Mouse (Mus musculus): Measurements from ENCODE around the gene Tpra1. TPM values are rescaled to one million over a fixed set of nuclear protein-coding genes. Genes with fewer than 3 reads are reported as not detected.

The Tpra1 gene
- polyA plus RNA-seq, 1 experiment = 98.9 TPM

- peaks cover 12% of the 10 kb centered on the region; the same call in 1 of the 2 replicates for H3K4me1 ChIP-seq (ENCODE audit: control insufficient read depth, insufficient read depth, low read length)
- H3K4me3 ChIP-seq (ENCODE audit: insufficient read depth, low read length) = no peak overlapping the region
- no peak overlapping the region for H3K27ac ChIP-seq (ENCODE audit: insufficient read depth, low read length)
- no peak for TF ChIP-seq CTCF (IDR thresholded peaks at IDR 0.05; ENCODE audit: extremely low read depth, insufficient read depth, low read length)
- TF ChIP-seq POLR2A (IDR thresholded peaks at IDR 0.05; ENCODE audit: extremely low read depth, insufficient read depth, low read length) = no peak
Measured at GRCm38 (mm10) chr6:88934132-88934531, 32.1 kb downstream of the Tpra1 start.

- H3K4me1 ChIP-seq (ENCODE audit: control insufficient read depth, insufficient read depth, low read length) = peaks cover 12% of the 10 kb centered on the region; the same call in 1 of the 2 replicates
- no peak overlapping the region for H3K27ac ChIP-seq (ENCODE audit: insufficient read depth, low read length)
- TF ChIP-seq POLR2A (IDR thresholded peaks at IDR 0.05; ENCODE audit: extremely low read depth, insufficient read depth, low read length) (no peak), CTCF (IDR thresholded peaks at IDR 0.05; ENCODE audit: extremely low read depth, insufficient read depth, low read length) (no peak)
- no peak overlapping the region for H3K4me3 ChIP-seq (ENCODE audit: insufficient read depth, low read length)
Measured at GRCm38 (mm10) chr6:88934816-88935215, 32.8 kb downstream of the Tpra1 start.

GRCm38 (mm10) chr6:88935735-88936276 is 33.8 kb downstream of the Tpra1 start:
- H3K4me1 ChIP-seq (ENCODE audit: control insufficient read depth, insufficient read depth, low read length) = peaks cover 14% of the 10 kb centered on the region; the same call in 1 of the 2 replicates
- no peak overlapping the region for H3K27ac ChIP-seq (ENCODE audit: insufficient read depth, low read length)

GRCm38 (mm10) chr6:88936342-88937213 is 34.5 kb downstream of the Tpra1 start:
- H3K27ac ChIP-seq (ENCODE audit: insufficient read depth, low read length) = no peak overlapping the region
- H3K4me1 ChIP-seq (ENCODE audit: control insufficient read depth, insufficient read depth, low read length) = peaks cover 14% of the 10 kb centered on the region
- no peak overlapping the region for H3K4me3 ChIP-seq (ENCODE audit: insufficient read depth, low read length)
- no peak for TF ChIP-seq POLR2A (IDR thresholded peaks at IDR 0.05; ENCODE audit: extremely low read depth, insufficient read depth, low read length)
- no peak for TF ChIP-seq CTCF (IDR thresholded peaks at IDR 0.05; ENCODE audit: extremely low read depth, insufficient read depth, low read length)

More at GRCm38 (mm10) chr6:88935735-88936276, 33.8 kb downstream of the Tpra1 start:
- TF ChIP-seq POLR2A (IDR thresholded peaks at IDR 0.05; ENCODE audit: extremely low read depth, insufficient read depth, low read length) (no peak), CTCF (IDR thresholded peaks at IDR 0.05; ENCODE audit: extremely low read depth, insufficient read depth, low read length) (peak; percentile 65)
- H3K4me3 ChIP-seq (ENCODE audit: insufficient read depth, low read length) = no peak overlapping the region

- Histone ChIP-seq H3K4me1 (ENCODE audit: control insufficient read depth, insufficient read depth, low read length) (peaks cover 14% of the 10 kb centered on the region), H3K27ac (ENCODE audit: insufficient read depth, low read length) (no peak overlapping the region), H3K4me3 (ENCODE audit: insufficient read depth, low read length) (no peak overlapping the region)
- TF ChIP-seq POLR2A (IDR thresholded peaks at IDR 0.05; ENCODE audit: extremely low read depth, insufficient read depth, low read length) (no peak), CTCF (IDR thresholded peaks at IDR 0.05; ENCODE audit: extremely low read depth, insufficient read depth, low read length) (no peak)
Measured at GRCm38 (mm10) chr6:88937214-88937549, 35.1 kb downstream of the Tpra1 start.

- TF ChIP-seq CTCF (IDR thresholded peaks at IDR 0.05; ENCODE audit: extremely low read depth, insufficient read depth, low read length) (no peak), POLR2A (IDR thresholded peaks at IDR 0.05; ENCODE audit: extremely low read depth, insufficient read depth, low read length) (no peak)
- Histone ChIP-seq H3K4me1 (ENCODE audit: control insufficient read depth, insufficient read depth, low read length) (peaks cover 16% of the 10 kb centered on the region), H3K4me3 (ENCODE audit: insufficient read depth, low read length) (no peak overlapping the region), H3K27ac (ENCODE audit: insufficient read depth, low read length) (no peak overlapping the region)
Measured at GRCm38 (mm10) chr6:88937971-88938663, 36.1 kb downstream of the Tpra1 start.

- no peak overlapping the region for H3K27ac ChIP-seq (ENCODE audit: insufficient read depth, low read length)
- no peak overlapping the region for H3K4me3 ChIP-seq (ENCODE audit: insufficient read depth, low read length)
- TF ChIP-seq POLR2A (IDR thresholded peaks at IDR 0.05; ENCODE audit: extremely low read depth, insufficient read depth, low read length) (no peak), CTCF (IDR thresholded peaks at IDR 0.05; ENCODE audit: extremely low read depth, insufficient read depth, low read length) (no peak)
- H3K4me1 ChIP-seq (ENCODE audit: control insufficient read depth, insufficient read depth, low read length) = peaks cover 16% of the 10 kb centered on the region
Measured at GRCm38 (mm10) chr6:88938664-88939055, 36.6 kb downstream of the Tpra1 start.

GRCm38 (mm10) chr6:88939281-88940089 is 37.4 kb downstream of the Tpra1 start:
- peaks cover 16% of the 10 kb centered on the region for H3K4me1 ChIP-seq (ENCODE audit: control insufficient read depth, insufficient read depth, low read length)
- TF ChIP-seq CTCF (IDR thresholded peaks at IDR 0.05; ENCODE audit: extremely low read depth, insufficient read depth, low read length) = no peak
- TF ChIP-seq POLR2A (IDR thresholded peaks at IDR 0.05; ENCODE audit: extremely low read depth, insufficient read depth, low read length) = peak; percentile 38; the same call in 1 of the 2 replicates
- no peak overlapping the region for H3K4me3 ChIP-seq (ENCODE audit: insufficient read depth, low read length)
- H3K27ac ChIP-seq (ENCODE audit: insufficient read depth, low read length) = 0 out of 2 replicates have a peak overlapping the region, but pooled peaks have one; percentile 1
